Mouse (Mus musculus) gastrocnemius, adult 2 months (tissue): ENCODE measurements around the gene P2ry13. TPM values are rescaled to one million over a fixed set of nuclear protein-coding genes. Genes with fewer than 3 reads are reported as not detected.

Experiments
- DNase-seq: peaks from one replicate; pipeline ENCODE4 v3.0.0; 2022
- H3K27ac ChIP-seq: fragments of 200-600 bp; 2 replicates; pipeline ENCODE4 v1.8.1; 2022; ENCODE audit warnings: mild to moderate bottlenecking
- H3K4me3 ChIP-seq: fragments of 200-600 bp; 2 replicates; pipeline ENCODE4 v1.8.1; 2022; ENCODE audit warnings: mild to moderate bottlenecking, moderate library complexity
- CTCF ChIP-seq: fragments of 200-600 bp; IDR thresholded peaks from 2 replicates; pipeline ENCODE4 v1.8.1; 2022; ENCODE audit warnings: antibody characterized with exemption, mild to moderate bottlenecking, moderate library complexity
- intact Hi-C: fragments of 180-260 bp; cut with DNase I; formaldehyde crosslinking; loops from one replicate; pipeline ENCODE4 v1.15.1; 2025
- long read RNA-seq, 2 experiments: library from polyadenylated mRNA; stranded (forward); transcript quantifications; one replicate each; pipeline ENCODE4 v2.0.0; 2021
- total RNA-seq, 2 experiments: library from RNA; stranded (reverse); gene quantifications; 2 replicates each; pipeline ENCODE4 v1.2.3; 2021

The P2ry13 gene
- under 1 TPM; 0.17 to 0.36 TPM for total RNA-seq
- long read RNA-seq, experiment 1, result 0 reads
- long read RNA-seq, experiment 2, result 0 reads

GRCm38 (mm10) chr3:59210727-59211126, at the start of gene P2ry13:
P2ry13 (minus strand) TSS chr3:59210882.
- no peak for DNase-seq
- intact Hi-C loops, result no loop called here
- H3K4me3 ChIP-seq, result peak within 1 kb of the TSS; percentile 4
- no peak within 1 kb of the TSS for H3K27ac ChIP-seq
- TF ChIP-seq CTCF, result no peak

- intact Hi-C loops, result no loop called here
- Histone ChIP-seq H3K27ac (no peak overlapping the region), H3K4me3 (no peak overlapping the region)
- DNase-seq, result no peak
- no peak for TF ChIP-seq CTCF
Observed at GRCm38 (mm10) chr3:59257740-59258664, 47.3 kb upstream of the P2ry13 start.

GRCm38 (mm10) chr3:59250454-59250853, 39.8 kb upstream of the P2ry13 start:
- intact Hi-C loops, result no loop called here
- no peak for DNase-seq
- Histone ChIP-seq H3K27ac (no peak overlapping the region), H3K4me3 (no peak overlapping the region)
- TF ChIP-seq CTCF, result no peak

GRCm38 (mm10) chr3:59248031-59248430, 37.3 kb upstream of the P2ry13 start:
- intact Hi-C loops, result no loop called here
- no peak overlapping the region for H3K4me3 ChIP-seq
- TF ChIP-seq CTCF, result no peak
- DNase-seq, result no peak
- H3K27ac ChIP-seq, result no peak overlapping the region

- no peak overlapping the region for H3K27ac ChIP-seq
- no peak for DNase-seq
- intact Hi-C loops, result no loop called here
- no peak overlapping the region for H3K4me3 ChIP-seq
- no peak for TF ChIP-seq CTCF
Observed at GRCm38 (mm10) chr3:59243384-59243783, 32.7 kb upstream of the P2ry13 start.

GRCm38 (mm10) chr3:59234878-59235277, 24.2 kb upstream of the P2ry13 start:
- no peak for DNase-seq
- Histone ChIP-seq H3K27ac (no peak overlapping the region), H3K4me3 (no peak overlapping the region)
- intact Hi-C loops, result no loop called here
- TF ChIP-seq CTCF, result no peak

GRCm38 (mm10) chr3:59230912-59231311, 20.2 kb upstream of the P2ry13 start:
- intact Hi-C loops, result no loop called here
- DNase-seq, result no peak
- no peak for TF ChIP-seq CTCF
- no peak overlapping the region for H3K27ac ChIP-seq
- H3K4me3 ChIP-seq, result no peak overlapping the region

GRCm38 (mm10) chr3:59228730-59229551, 18.3 kb upstream of the P2ry13 start:
- H3K27ac ChIP-seq, result peak overlapping the region; percentile 35; the same call in 1 of the 2 replicates
- peak; percentile 27 for DNase-seq
- intact Hi-C loops, result no loop called here
- H3K4me3 ChIP-seq, result peak overlapping the region; percentile 45
- TF ChIP-seq CTCF, result no peak

- intact Hi-C loops, result no loop called here
Observed at GRCm38 (mm10) chr3:59227696-59228095, 17.0 kb upstream of the P2ry13 start.

GRCm38 (mm10) chr3:59225411-59225810, 14.7 kb upstream of the P2ry13 start:
- intact Hi-C loops, result no loop called here

More at GRCm38 (mm10) chr3:59227696-59228095, 17.0 kb upstream of the P2ry13 start:
- Histone ChIP-seq H3K4me3 (no peak overlapping the region), H3K27ac (no peak overlapping the region)
- TF ChIP-seq CTCF, result no peak
- no peak for DNase-seq

GRCm38 (mm10) chr3:59222303-59222702, 11.6 kb upstream of the P2ry13 start:
- TF ChIP-seq CTCF, result no peak
- intact Hi-C loops, result no loop called here
- no peak for DNase-seq
- no peak overlapping the region for H3K27ac ChIP-seq
- H3K4me3 ChIP-seq, result no peak overlapping the region

More at GRCm38 (mm10) chr3:59225411-59225810, 14.7 kb upstream of the P2ry13 start:
- Histone ChIP-seq H3K4me3 (no peak overlapping the region), H3K27ac (no peak overlapping the region)
- no peak for TF ChIP-seq CTCF
- DNase-seq, result no peak

- TF ChIP-seq CTCF, result no peak
- H3K27ac ChIP-seq, result no peak overlapping the region
Observed at GRCm38 (mm10) chr3:59219326-59219725, 8.6 kb upstream of the P2ry13 start.

GRCm38 (mm10) chr3:59217211-59217610, 6.5 kb upstream of the P2ry13 start:
- H3K27ac ChIP-seq, result no peak overlapping the region
- no peak for TF ChIP-seq CTCF
- H3K4me3 ChIP-seq, result no peak overlapping the region
- intact Hi-C loops, result no loop called here
- no peak for DNase-seq

More at GRCm38 (mm10) chr3:59219326-59219725, 8.6 kb upstream of the P2ry13 start:
- intact Hi-C loops, result no loop called here
- no peak for DNase-seq
- no peak overlapping the region for H3K4me3 ChIP-seq
